13 mouse cellular contexts compared by ENCODE assay signal in the genomic region with DNA sequence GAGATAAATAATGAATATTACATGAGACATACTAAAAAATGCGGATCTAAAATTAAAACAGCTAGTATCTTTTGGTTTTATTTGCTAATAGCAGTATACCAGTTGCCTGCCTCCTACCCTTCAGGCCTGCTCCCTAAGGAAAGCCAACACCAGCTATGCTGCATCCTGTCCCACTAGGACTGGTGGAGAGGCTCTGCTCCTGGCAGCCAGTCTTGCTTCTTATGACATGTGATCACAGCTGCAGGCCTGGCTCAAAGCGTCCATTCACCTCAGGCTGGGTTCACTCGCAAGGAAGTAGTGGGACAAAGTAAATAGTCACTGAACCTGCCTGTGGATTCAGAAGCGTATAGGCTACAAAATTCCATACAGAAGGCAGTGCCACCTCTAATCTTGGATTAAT. TPM values are rescaled to one million over a fixed set of nuclear protein-coding genes. Genes with fewer than 3 reads are reported as not detected.
DNase-seq lines count a peak whose midpoint lies in the region; ATAC-seq and TF ChIP-seq lines count a peak whose summit lies in the region.
"Had no signal": no experiment of that assay in that cellular context is flagged by ENCODE, and none has a peak within 500 bp of the region (broad histone marks: within the 10 kb centered on the region; RNA-seq: fewer than 3 reads in every experiment).

No protein-coding gene starts in this region.

- no peak overlapping the region for H3K9ac ChIP-seq in forebrain, embryonic 13.5 days
- H3K9ac ChIP-seq: embryonic facial prominence, embryonic 12.5 days; hindbrain, embryonic 15.5 days; liver, embryonic 12.5 days had no signal

- TF ChIP-seq POLR2A in cerebellum, adult 2 months (IDR thresholded peaks at IDR 0.05; ENCODE audit: borderline replicate concordance, insufficient read depth, low read length) = no peak

- H3K9me3 ChIP-seq in forebrain, embryonic 13.5 days (replicated peaks) = no peaks in the 10 kb centered on the region
- H3K9me3 ChIP-seq: embryonic facial prominence, embryonic 12.5 days; hindbrain, embryonic 15.5 days; liver, embryonic 12.5 days had no signal

- H3K36me3 ChIP-seq in forebrain, embryonic 13.5 days (ENCODE audit: poor library complexity, severe bottlenecking) = no peaks in the 10 kb centered on the region
- H3K36me3 ChIP-seq: embryonic facial prominence, embryonic 12.5 days; hindbrain, embryonic 15.5 days; liver, embryonic 12.5 days had no signal

- 78% methylated on average over 4 of the region's 4 CpGs for WGBS in cerebellum, adult 2 months
- 86% methylated on average over 4 of the region's 4 CpGs for WGBS in forebrain, embryonic 13.5 days

- DNase-seq in cerebellum, adult 2 months = peak; percentile 7 to 20
- no peak for DNase-seq in cerebellum, postnatal 36 days
- DNase-seq in urinary bladder, postnatal 14 days (ENCODE audit: low spot score) = peak; percentile 33
- DNase-seq in urinary bladder, postnatal 25 days (ENCODE audit: low spot score) = no peak
- peak; percentile 62 to 71 for DNase-seq in kidney, postnatal 36 days
- DNase-seq in cerebellum, adult 18-20 months = no peak
- DNase-seq: midbrain, embryonic 14.5 days had no signal

- ATAC-seq in forebrain, embryonic 13.5 days = no peak
- ATAC-seq in megakaryocyte-erythroid progenitor cell, adult 5-6 weeks (replicated peaks; ENCODE audit: low FRiP score, low TSS enrichment, poor library complexity, severe bottlenecking) = no peak
- ATAC-seq: liver, embryonic 12.5 days had no signal

- TF ChIP-seq CTCF in cerebellum, adult 2 months (IDR thresholded peaks at IDR 0.05; ENCODE audit: borderline replicate concordance, insufficient read depth, low read depth, low read length) = no peak

- no peaks in the 10 kb centered on the region for H3K27me3 ChIP-seq in cerebellum, adult 2 months (ENCODE audit: control insufficient read depth, insufficient read depth, low read length)
- peaks cover 11% of the 10 kb centered on the region for H3K27me3 ChIP-seq in forebrain, embryonic 13.5 days
- H3K27me3 ChIP-seq: embryonic facial prominence, embryonic 12.5 days had no signal

- no peak overlapping the region for H3K27ac ChIP-seq in cerebellum, adult 2 months (ENCODE audit: insufficient read depth, low read length)
- H3K27ac ChIP-seq in forebrain, embryonic 13.5 days = no peak overlapping the region
- H3K27ac ChIP-seq: embryonic facial prominence, embryonic 12.5 days; hindbrain, embryonic 15.5 days; liver, embryonic 12.5 days had no signal

- no peak overlapping the region for H3K4me3 ChIP-seq in cerebellum, adult 2 months (replicated peaks; ENCODE audit: insufficient read depth, low read depth, low read length)
- no peak overlapping the region for H3K4me3 ChIP-seq in forebrain, embryonic 13.5 days
- H3K4me3 ChIP-seq: embryonic facial prominence, embryonic 12.5 days; hindbrain, embryonic 15.5 days; liver, embryonic 12.5 days had no signal

- H3K4me1 ChIP-seq in cerebellum, adult 2 months (ENCODE audit: control insufficient read depth, insufficient read depth, low read length) = no peaks in the 10 kb centered on the region; the same call in none of the 2 replicates
- peaks cover 8% of the 10 kb centered on the region for H3K4me1 ChIP-seq in forebrain, embryonic 13.5 days
- H3K4me1 ChIP-seq: embryonic facial prominence, embryonic 12.5 days had no signal

- H3K4me2 ChIP-seq in forebrain, embryonic 13.5 days = no peak overlapping the region
- H3K4me2 ChIP-seq: embryonic facial prominence, embryonic 12.5 days; hindbrain, embryonic 15.5 days; liver, embryonic 12.5 days had no signal

RNA-seq across cellular contexts. Expression of a gene that starts 3.4 kb away (rescaled TPM):
- 2.3 and 2.4 TPM in 2 replicates for polyA plus RNA-seq in cerebellum, adult 2 months (2012; rRNA removed)
- 0.06 and 0.21 TPM in 2 replicates for polyA plus RNA-seq in forebrain, embryonic 13.5 days (2015; fragmentation: Nextera tagmentation; extraction: Ambion mirVana)
- not detected in 2 replicates for total RNA-seq in megakaryocyte-erythroid progenitor cell, adult 5-6 weeks (2014; fragmentation: Nextera tagmentation)
- not detected in 2 replicates for total RNA-seq in megakaryocyte-erythroid progenitor cell, adult 5-6 weeks (2017)
- total RNA-seq: neutrophil, adult 5-6 weeks had no signal

RNA-seq across cellular contexts. Expression of a gene that starts 11.1 kb away (rescaled TPM):
- 26.2 and 27.7 TPM in 2 replicates for polyA plus RNA-seq in cerebellum, adult 2 months (2012; rRNA removed)
- 13.7 and 14.0 TPM in 2 replicates for polyA plus RNA-seq in forebrain, embryonic 13.5 days (2015; fragmentation: Nextera tagmentation; extraction: Ambion mirVana)
- 4.9 and 6.4 TPM in 2 replicates for total RNA-seq in megakaryocyte-erythroid progenitor cell, adult 5-6 weeks (2014; fragmentation: Nextera tagmentation)
- 4.5 and 5.6 TPM in 2 replicates for total RNA-seq in megakaryocyte-erythroid progenitor cell, adult 5-6 weeks (2017)

RNA-seq across cellular contexts. Expression of a gene that starts 28.2 kb away (rescaled TPM):
- polyA plus RNA-seq in cerebellum, adult 2 months (2012; rRNA removed) = 6.4 and 7.6 TPM in 2 replicates
- 0.72 and 0.84 TPM in 2 replicates for polyA plus RNA-seq in forebrain, embryonic 13.5 days (2015; fragmentation: Nextera tagmentation; extraction: Ambion mirVana)
- total RNA-seq in megakaryocyte-erythroid progenitor cell, adult 5-6 weeks (2014; fragmentation: Nextera tagmentation) = not detected in 2 replicates
- not detected in 2 replicates for total RNA-seq in megakaryocyte-erythroid progenitor cell, adult 5-6 weeks (2017)
- total RNA-seq: neutrophil, adult 5-6 weeks had no signal

Comparison
In these comparisons a context has a peak if more than half of its experiments do, and no peak if none do; other contexts are left out.
1. DNase-seq: peak in cerebellum, adult 2 months (2 of 2), urinary bladder, postnatal 14 days (single experiment) and kidney, postnatal 36 days (2 of 2); none in cerebellum, postnatal 36 days (0 of 2), urinary bladder, postnatal 25 days (single experiment) and cerebellum, adult 18-20 months (0 of 2).